Mouse (Mus musculus): ENCODE measurements around the gene Olfr869. TPM values are rescaled to one million over a fixed set of nuclear protein-coding genes. Genes with fewer than 3 reads are reported as not detected.

The Olfr869 gene
- not detected for total RNA-seq (2023)

DNA sequence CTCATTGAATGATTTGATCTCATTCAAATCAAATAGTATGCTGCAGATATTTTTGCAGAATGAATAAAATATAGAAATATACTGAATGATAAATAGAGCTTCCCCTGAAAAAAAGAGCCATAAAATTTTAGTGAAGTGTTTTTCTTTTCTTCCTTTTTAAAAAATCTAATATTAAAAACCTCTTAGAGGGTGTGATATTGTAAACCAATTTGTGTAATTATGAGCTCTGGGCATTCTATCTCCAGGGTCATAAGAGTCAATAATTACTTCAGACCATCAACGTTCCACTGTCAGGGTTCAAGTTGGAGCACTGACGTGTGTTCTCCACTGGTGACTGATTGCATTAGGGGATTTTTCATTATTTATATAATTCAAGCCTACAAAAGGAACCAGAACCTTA is at the start of gene Olfr869:
Gene Olfr869, plus strand, starts transcription at position 301 of the 400 bp plus-strand sequence.

DNA sequence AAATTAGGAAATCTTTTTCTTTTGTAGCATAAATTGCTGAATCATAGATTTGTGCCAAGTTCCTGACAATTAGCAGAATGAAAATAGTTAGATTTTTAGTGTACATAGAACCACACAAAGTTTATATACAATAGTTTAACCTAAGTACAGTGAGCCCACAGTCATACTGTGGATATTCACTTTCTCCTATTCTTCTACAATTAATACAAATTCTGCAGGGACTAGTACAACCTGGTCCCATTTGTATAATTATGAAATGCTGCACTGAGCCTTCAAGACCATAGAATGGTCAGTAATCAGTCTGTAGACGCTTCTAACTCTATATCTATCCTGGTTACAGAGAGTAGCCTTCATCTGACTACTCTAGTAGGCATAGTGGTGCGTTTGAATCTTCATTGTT is 30.5 kb upstream of the Olfr869 start, which contains the start of gene Olfr868:
Gene Olfr868, plus strand, starts transcription at position 301 of the 400 bp plus-strand sequence.

DNA sequence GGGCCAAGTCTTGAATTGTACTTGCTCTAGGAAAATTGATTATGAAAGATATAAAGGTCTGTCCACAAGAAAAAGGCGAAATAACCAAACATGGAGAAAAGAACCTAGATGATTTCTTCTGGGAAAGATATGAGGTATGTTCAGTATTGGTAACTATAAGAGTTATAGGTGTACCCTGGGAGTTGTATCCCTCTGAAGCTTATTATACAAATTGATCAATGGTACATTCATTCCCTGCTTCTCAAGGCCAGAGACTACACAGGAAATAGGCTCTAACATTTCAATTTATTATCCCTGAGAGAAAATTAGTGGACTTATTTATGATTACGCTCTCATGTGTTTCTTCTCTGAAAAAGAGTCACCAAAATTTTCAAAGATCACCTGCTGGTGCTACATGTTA is 45.1 kb downstream of the Olfr869 start, which contains the start of gene Olfr870:
Gene Olfr870, minus strand, starts transcription at position 101 of the 400 bp plus-strand sequence.

Other genes with a start within 250 kb of the Olfr869 start
- not detected for gene Olfr862, start 241.0 kb upstream of the Olfr869 start, total RNA-seq (2023)
- gene Olfr77, start 212.1 kb upstream of the Olfr869 start, total RNA-seq (2023): not detected
- not detected for gene Olfr866, start 101.0 kb upstream of the Olfr869 start, total RNA-seq (2023)
- gene Olfr867, start 71.4 kb upstream of the Olfr869 start, total RNA-seq (2023): not detected
- not detected for gene Olfr868, start 30.4 kb upstream of the Olfr869 start, total RNA-seq (2023)
- gene Olfr870, start 45.0 kb downstream of the Olfr869 start, total RNA-seq (2023): not detected
- not detected for gene Olfr871, start 83.2 kb downstream of the Olfr869 start, total RNA-seq (2023)
- gene Olfr872, start 108.1 kb downstream of the Olfr869 start, total RNA-seq (2023): not detected
- gene Olfr39, start 153.3 kb downstream of the Olfr869 start, total RNA-seq (2023): under 1 TPM in 1 of 2 experiments, not detected in 1; 0.36 TPM
- gene Olfr873, start 169.5 kb downstream of the Olfr869 start, total RNA-seq (2023): not detected
- not detected for gene Olfr18, start 207.1 kb downstream of the Olfr869 start, total RNA-seq (2023)

Data from T-cell, adult 66 days (primary cell).